Mouse (Mus musculus) heart, embryonic 13.5 days (tissue): ENCODE measurements around the gene Hsbp1. TPM values are rescaled to one million over a fixed set of nuclear protein-coding genes. Genes with fewer than 3 reads are reported as not detected.

Experiments
- ATAC-seq: fragments of 200-750 bp; cut with Nextera tagmentation; 2 replicates; pipeline ENCODE4 v1.8.0; 2017; ENCODE audit warnings: moderate TSS enrichment; ENCODE audit not compliant: insufficient number of reproducible peaks, low FRiP score, low TSS enrichment; ENCODE audit errors: extremely low read depth
- H3K27ac ChIP-seq: fragments of 300-500 bp; sonication (generic); replicated peaks from 2 replicates; pipeline ENCODE4 v1.5.1; 2015; ENCODE audit warnings: moderate library complexity, mild to moderate bottlenecking, inconsistent platforms
- H3K27me3 ChIP-seq: fragments of 300-500 bp; sonication (generic); replicated peaks from 2 replicates; pipeline ENCODE4 v1.6.1; 2015; ENCODE audit warnings: mild to moderate bottlenecking, inconsistent platforms
- H3K36me3 ChIP-seq: fragments of 300-500 bp; sonication (generic); 2 replicates; pipeline ENCODE4 v1.6.1; 2015; ENCODE audit warnings: mild to moderate bottlenecking, inconsistent platforms
- H3K4me1 ChIP-seq: fragments of 300-500 bp; sonication (generic); 2 replicates; pipeline ENCODE4 v1.6.1; 2015; ENCODE audit warnings: inconsistent platforms
- H3K4me2 ChIP-seq: fragments of 300-500 bp; sonication (generic); 2 replicates; pipeline ENCODE4 v1.6.1; 2015; ENCODE audit warnings: inconsistent platforms, mild to moderate bottlenecking, moderate library complexity
- H3K4me3 ChIP-seq: fragments of 300-500 bp; sonication (generic); 2 replicates; pipeline ENCODE4 v1.5.1; 2015; ENCODE audit warnings: moderate library complexity, mild to moderate bottlenecking, inconsistent platforms
- H3K9ac ChIP-seq: fragments of 300-500 bp; sonication (generic); 2 replicates; pipeline ENCODE4 v1.6.1; 2015; ENCODE audit warnings: inconsistent platforms, mild to moderate bottlenecking, moderate library complexity
- H3K9me3 ChIP-seq: fragments of 300-500 bp; sonication (generic); 2 replicates; pipeline ENCODE4 v1.6.1; 2016; ENCODE audit warnings: inconsistent platforms
- WGBS: fragments of 180-500 bp; shearing (Covaris S2); methylation state at CpG from one replicate; pipeline ENCODE4 v1.1.7; 2015; ENCODE audit warnings: mixed read lengths; 5-methylcytosine and 5-hydroxymethylcytosine counted together
- polyA plus RNA-seq: library from polyadenylated mRNA; unstranded; fragments of >200 nt; fragmentation: Nextera tagmentation; extraction: Ambion mirVana; gene quantifications from 2 replicates; pipeline ENCODE4 v1.2.1, GENCODE M21; 2015

Hsbp1 gene
- polyA plus RNA-seq, 1 experiment from 2014 or later: 288 TPM

DNA sequence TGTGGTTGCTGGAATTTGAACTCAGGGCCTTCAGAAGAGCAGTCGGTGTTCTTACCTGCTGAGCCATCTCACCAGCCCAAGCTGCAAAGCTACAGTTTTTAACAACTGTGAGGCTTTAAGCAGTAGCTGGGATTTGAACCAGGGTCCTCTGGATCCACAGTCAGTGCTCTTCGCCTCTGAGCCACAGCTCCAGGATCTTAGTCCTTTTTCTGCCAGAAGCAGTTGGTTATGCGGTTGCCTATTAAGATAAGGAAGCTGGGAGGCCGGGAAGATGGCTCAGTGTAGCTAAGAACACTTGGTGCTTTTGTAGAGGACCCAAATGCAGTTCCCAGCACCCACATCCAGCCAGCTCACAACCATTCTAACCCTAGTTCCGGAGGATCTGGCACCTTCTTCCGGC, 42.7 kb downstream of the Hsbp1 start:
- ATAC-seq: no peak
- no peak overlapping the region for H3K4me3 ChIP-seq
- no peaks in the 10 kb centered on the region for H3K36me3 ChIP-seq
- H3K9ac ChIP-seq: no peak overlapping the region
- no peaks in the 10 kb centered on the region for H3K4me1 ChIP-seq
- no peaks in the 10 kb centered on the region for H3K9me3 ChIP-seq
- WGBS: 67% methylated on average over 6 of the region's 6 CpGs
- no peak overlapping the region for H3K4me2 ChIP-seq
- peaks cover 21% of the 10 kb centered on the region; the same call in 1 of the 2 replicates for H3K27me3 ChIP-seq
- H3K27ac ChIP-seq: no peak overlapping the region

DNA sequence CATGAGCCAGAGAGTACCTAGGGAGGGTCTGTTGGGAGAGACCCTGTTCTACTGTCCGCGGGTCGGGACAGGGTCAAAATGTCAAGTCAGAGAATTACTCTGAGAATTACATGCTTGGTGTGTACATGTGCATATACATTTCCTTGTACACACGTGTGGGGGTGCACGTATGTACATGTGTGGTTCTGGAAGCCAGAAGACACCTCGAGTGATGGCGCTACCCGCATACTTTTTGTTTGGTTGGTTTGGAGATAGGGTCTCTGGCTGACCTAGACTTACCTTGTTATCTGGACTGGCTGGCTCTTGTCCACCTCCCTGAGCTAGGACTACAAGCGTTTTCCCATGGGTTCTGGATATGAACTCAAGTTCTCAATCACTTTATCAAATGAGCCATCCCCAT, 49.8 kb downstream of the Hsbp1 start:
- peaks cover 10% of the 10 kb centered on the region; the same call in 1 of the 2 replicates for H3K27me3 ChIP-seq
- H3K4me2 ChIP-seq: peak overlapping the region; percentile 99
- H3K4me1 ChIP-seq: peaks cover 26% of the 10 kb centered on the region
- H3K9ac ChIP-seq: peak overlapping the region; percentile 83
- peaks cover 8% of the 10 kb centered on the region for H3K36me3 ChIP-seq
- H3K9me3 ChIP-seq: no peaks in the 10 kb centered on the region
- H3K4me3 ChIP-seq: peak overlapping the region; percentile 89
- 68% methylated on average over 9 of the region's 9 CpGs for WGBS
- H3K27ac ChIP-seq: peak overlapping the region; percentile 90
- no peak for ATAC-seq

DNA sequence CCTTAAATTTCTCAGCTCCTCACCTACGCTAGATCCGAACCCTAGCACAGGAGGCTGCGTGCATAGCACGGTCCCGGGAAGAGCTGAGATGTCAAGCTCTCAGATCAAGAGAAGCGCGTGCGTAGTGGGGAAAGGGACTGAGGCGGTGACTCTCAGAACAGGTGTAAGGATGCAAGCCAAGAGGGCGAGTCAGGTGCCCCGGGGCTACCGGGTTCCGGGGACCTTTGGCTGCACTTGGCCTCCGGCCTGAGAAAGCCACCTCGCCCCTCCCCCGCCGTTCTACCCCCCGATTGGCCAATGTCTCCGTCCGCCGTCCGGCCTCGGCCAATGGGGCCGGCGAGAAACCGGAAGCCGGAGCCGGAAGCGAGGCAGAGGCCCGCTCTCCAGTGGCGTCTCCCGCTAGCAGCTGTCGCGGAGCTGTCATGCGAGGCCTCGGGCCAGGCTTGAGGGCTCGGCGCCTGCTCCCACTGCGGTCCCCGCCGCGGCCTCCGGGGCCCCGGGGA, 50.3 kb downstream of the Hsbp1 start, which contains the start of gene Mlycd:
Mlycd (plus strand) TSS at position 355 of the 503 bp plus-strand sequence.
- Histone ChIP-seq H3K36me3 (peaks cover 8% of the 10 kb centered on the region), H3K27ac (peak within 1 kb of the TSS; percentile 90), H3K27me3 (peaks cover 10% of the 10 kb centered on the region; the same call in 1 of the 2 replicates), H3K4me3 (peak within 1 kb of the TSS; percentile 89), H3K9ac (peak within 1 kb of the TSS; percentile 96), H3K9me3 (no peaks in the 10 kb centered on the region), H3K4me2 (peak within 1 kb of the TSS; percentile 99), H3K4me1 (peaks cover 30% of the 10 kb centered on the region)
- peak; percentile 85 for ATAC-seq
- 2% methylated on average over 44 of the region's 44 CpGs for WGBS

DNA sequence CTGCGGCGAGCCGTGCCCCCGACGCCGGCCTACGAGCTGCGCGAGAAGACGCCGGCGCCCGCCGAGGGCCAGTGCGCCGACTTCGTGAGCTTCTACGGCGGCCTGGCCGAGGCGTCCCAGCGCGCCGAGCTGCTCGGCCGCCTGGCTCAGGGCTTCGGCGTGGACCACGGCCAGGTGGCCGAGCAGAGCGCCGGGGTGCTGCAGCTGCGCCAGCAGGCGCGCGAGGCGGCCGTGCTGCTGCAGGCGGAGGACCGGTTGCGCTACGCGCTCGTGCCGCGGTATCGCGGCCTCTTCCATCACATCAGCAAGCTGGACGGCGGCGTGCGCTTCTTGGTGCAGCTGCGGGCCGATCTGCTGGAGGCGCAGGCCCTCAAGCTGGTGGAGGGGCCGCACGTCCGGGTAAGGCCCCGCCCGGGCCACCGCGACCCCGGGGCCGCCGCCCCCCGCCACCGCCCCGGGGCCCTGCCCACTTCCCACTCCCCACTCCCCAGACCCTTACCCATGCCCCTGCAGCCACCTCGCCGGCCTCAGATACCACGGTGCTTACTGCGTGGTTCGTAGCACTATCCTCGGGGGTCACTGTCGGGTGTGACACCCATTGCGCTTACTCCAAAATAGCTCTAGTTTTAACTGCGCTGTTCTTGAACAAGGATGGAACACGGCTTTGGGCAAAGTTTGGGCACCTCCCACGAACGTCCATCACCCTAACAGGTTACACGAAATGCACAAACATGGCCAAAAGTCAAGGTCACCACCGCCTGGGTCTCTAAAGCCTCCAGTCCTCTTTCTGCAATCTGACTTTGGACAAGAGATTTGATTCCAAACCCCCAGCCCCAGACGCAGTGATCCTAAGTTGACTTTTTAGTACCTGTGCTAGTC, 51.0 kb downstream of the Hsbp1 start:
- peaks cover 34% of the 10 kb centered on the region for H3K4me1 ChIP-seq
- H3K9me3 ChIP-seq: no peaks in the 10 kb centered on the region
- H3K36me3 ChIP-seq: peaks cover 8% of the 10 kb centered on the region
- H3K9ac ChIP-seq: peak overlapping the region; percentile 96
- peak overlapping the region; percentile 89 for H3K4me3 ChIP-seq
- ATAC-seq: peak; percentile 26; the same call in 1 of the 2 replicates
- peak overlapping the region; percentile 99 for H3K4me2 ChIP-seq
- 5% methylated on average over 82 of the region's 83 CpGs for WGBS
- H3K27ac ChIP-seq: peak overlapping the region; percentile 90
- H3K27me3 ChIP-seq: peaks cover 10% of the 10 kb centered on the region; the same call in 1 of the 2 replicates

Other genes starting within 250 kb of the Hsbp1 start
- 17.0 and 17.1 TPM in 2 replicates for gene Mlycd, start 50.4 kb downstream of the Hsbp1 start, polyA plus RNA-seq
- gene Osgin1, start 89.6 kb downstream of the Hsbp1 start, polyA plus RNA-seq: 0.51 and 0.89 TPM in 2 replicates
- gene Necab2, start 102.2 kb downstream of the Hsbp1 start, polyA plus RNA-seq: 0.57 and 0.79 TPM in 2 replicates
- not detected in 2 replicates for gene Slc38a8, start 157.2 kb downstream of the Hsbp1 start, polyA plus RNA-seq
- 69.7 and 72.2 TPM in 2 replicates for gene Mbtps1, start 214.2 kb downstream of the Hsbp1 start, polyA plus RNA-seq
- gene Hsdl1, start 230.7 kb downstream of the Hsbp1 start, polyA plus RNA-seq: 31.3 and 32.4 TPM in 2 replicates
- gene Dnaaf1, start 230.7 kb downstream of the Hsbp1 start, polyA plus RNA-seq: 0.17 and 0.24 TPM in 2 replicates